Mouse (Mus musculus) fibroblast of lung, adult 2 months (primary cell): ENCODE measurements around the gene Tbcb.
A peak's percentile ranks its signal among the peaks of the same experiment; 100 is the strongest.
"Not testable (repeated sequence)": the region's sequence is repeated elsewhere in the genome, so short reads cannot be mapped to it uniquely, and the experiment has no call there.

ENCODE experiments used
- DNase-seq: peaks from one replicate; pipeline ENCODE4 v3.0.0-alpha.2; 2011; ENCODE audit warnings: low read depth

The Tbcb gene

GRCm38 (mm10) chr7:30222205-30222604 is 9.9 kb downstream of the Tbcb start:
- DNase-seq = no peak

- DNase-seq = no peak
These were observed 10.6 kb downstream of the Tbcb start for GRCm38 (mm10) chr7:30221433-30221832.

DNA sequence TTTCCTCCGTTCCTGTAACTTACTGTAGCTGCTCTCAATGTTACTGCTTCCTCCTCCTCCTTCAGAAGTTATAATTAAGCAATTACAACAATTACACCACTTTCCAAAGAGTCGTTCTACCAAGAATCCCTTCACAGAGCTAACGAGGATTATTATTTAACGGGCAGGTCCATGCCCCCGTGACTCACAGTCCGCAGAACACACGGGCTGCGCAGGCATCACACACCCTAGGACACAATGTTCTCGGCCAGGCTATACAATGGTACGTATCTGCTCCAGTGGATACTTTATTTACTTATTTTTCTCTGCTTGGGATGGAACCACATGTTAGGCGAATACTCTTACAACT is 12.1 kb downstream of the Tbcb start:
- no peak for DNase-seq

- DNase-seq = no peak
These were observed 12.6 kb downstream of the Tbcb start for GRCm38 (mm10) chr7:30219293-30220007.

DNA sequence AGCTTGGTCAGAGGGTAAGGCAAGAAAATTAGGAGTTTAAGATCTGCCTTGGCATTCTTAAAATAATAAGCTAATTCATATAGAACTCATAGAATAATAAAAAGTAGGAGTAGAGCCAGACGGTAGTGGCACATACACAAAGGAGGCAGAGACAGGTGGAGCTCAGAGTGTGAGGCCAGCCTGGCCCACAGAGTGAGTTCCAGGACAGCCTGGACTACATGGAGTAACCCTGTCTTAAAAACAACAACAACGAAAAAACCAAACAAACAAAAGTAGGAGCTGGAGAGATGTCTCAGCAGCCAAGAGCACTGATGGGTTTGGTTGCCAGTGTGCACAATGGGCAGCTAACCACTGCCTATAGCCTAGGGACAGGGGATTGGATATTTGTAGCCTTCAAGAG is 14.8 kb downstream of the Tbcb start:
- no peak for DNase-seq

GRCm38 (mm10) chr7:30216723-30217151 is 15.3 kb downstream of the Tbcb start:
- DNase-seq = no peak

DNA sequence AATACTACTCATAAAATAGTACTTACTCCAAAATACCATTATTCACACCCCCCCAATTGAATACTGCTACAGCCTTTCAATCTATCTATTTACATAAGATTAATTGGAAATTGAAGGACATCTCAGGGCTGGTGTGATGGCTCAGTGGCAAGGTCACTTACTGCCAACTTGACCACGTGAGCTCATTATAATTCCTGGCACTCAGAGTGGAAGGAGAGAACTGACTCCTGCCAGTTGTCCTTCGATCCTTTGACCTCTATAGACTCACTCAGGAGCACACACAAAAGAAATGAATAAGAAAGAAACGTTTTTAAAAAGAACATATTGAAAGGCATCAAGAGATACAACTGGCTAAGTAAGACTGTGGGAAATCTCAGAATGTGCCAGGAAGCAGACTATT is 16.2 kb downstream of the Tbcb start:
- no peak for DNase-seq

GRCm38 (mm10) chr7:30213881-30214280 is 18.2 kb downstream of the Tbcb start:
- no peak for DNase-seq

DNA sequence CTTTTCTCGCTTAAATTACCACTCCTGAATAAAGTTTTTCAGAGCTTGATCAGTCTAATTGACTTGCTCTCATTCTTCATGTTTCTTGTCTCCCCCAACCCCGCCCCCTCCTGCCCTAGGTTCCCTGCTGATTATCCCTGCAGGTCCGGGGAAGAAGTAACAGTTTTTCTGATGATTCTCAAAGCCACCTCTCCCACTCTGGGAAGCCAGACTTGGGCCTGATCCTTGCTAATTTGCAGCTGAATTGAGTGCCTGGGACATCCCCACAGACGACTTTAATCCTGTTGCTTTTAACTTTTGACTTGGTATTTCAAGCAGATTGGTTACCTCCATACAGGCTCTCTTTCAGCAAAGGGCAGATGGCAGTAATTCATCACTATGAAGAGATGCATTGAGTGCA is 21.0 kb downstream of the Tbcb start:
- DNase-seq = no peak

DNA sequence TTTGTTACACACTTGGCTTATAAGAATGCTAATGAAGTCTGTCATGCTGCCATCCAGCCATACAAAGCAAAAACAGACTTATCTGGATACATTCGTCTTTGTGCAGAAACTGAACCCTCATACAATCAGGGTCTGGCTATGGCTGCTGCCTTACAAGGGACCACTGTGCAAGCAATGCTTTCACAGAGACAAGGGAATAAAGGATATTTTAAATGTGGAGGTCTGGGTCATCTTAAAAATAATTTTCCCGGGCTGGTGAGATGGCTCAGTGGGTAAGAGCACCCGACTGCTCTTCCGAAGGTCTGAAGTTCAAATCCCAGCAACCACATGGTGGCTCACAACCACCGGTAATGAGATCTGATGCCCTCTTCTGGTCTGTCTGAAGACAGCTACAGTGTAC is 25.7 kb downstream of the Tbcb start:
- not testable (repeated sequence) for DNase-seq

GRCm38 (mm10) chr7:30205383-30205782 is 26.7 kb downstream of the Tbcb start:
- DNase-seq = no peak

DNA sequence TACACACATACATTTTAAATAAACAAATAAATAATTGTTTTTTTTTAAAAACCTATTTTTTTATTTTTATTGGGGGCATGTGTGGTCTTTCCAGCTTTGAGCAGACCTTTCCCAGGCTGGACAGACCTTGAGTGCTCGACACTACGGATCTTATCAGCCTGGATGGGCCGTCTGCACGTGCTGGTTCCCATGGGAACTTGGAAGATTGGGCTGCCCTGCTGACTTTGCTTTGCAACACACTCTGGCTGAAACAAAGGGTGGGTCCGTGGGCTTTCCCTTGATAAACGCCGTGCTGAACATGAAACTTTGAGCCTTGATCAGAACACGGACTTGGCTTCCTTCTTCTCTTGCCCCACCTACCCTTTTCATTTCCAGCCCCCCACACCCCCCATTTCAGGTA is 27.7 kb downstream of the Tbcb start:
- no peak for DNase-seq

DNA sequence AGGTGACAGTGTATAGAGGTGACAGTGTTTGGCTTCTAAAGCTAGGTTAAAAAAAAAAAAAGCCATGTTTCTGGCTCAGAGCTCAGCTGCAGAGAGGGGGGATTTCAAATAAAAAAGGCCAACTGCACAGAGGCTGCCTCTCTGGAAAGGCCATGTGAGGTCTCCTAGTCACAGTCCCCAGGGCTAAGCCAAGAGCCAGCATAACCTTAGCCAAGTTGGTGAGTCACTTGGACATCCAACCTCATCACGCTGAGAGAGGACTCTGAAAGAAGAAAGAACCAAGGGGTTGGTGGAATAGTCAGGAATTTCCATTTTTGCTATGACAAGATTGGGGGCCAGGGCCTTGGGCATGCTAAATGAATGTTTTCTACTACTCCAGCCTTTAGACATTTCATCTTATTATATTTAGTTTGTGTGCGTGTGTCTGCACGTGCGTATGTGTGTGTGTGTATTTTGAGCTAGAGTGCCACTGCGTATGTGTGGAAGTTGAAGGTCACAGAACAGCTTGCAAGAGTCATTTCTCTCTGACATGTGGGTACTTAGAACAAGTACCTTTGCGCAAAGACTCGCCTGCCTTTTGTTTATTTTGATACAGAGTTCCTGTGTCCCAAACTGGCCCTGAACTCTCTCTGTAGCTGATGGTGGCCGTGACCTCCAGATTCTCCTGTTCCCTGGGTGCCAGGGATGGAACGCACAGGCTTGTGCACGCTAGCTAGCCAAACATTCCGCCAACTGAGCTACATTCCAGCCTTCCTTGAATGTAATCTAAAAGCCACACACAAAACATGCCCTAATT is 29.0 kb downstream of the Tbcb start:
- DNase-seq = no peak

DNA sequence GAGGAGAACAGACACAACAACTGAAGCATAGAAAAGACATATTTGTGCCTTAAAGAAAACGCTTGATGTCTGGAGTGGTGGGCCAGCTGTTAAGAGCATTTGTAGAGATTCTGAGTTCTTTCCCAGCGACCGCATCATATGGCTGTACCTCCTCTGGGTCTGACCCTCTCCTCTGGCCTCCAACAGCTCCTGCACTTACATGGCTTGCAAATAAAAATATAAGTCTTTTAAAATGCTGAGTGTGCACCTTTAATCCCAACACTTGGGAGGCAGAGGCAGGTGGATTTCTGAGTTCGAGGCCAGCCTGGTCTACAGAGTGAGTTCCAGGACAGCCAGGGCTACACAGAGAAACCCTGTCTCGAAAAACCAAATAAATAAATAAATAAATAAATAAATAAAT is 31.4 kb downstream of the Tbcb start:
- DNase-seq = not testable (repeated sequence)

DNA sequence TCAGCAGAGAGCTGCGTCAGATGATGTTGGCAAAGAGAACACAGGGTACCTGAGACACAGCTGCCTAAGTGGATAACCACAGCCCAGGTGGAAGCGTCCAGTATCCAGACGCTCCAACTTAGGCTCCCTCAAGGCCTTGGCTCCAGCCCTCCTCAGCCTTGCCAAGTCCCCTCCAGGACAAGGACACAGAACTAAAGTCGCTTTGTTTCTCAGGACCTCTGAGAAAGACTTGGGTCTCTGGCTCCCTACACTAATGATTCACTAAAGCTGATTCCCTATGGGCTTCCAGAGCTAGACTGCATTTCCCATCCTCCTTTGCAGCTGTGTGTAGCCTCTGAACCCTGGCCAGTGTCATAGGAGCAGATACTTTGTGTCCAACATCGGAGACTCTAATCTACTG is 31.9 kb downstream of the Tbcb start:
- no peak for DNase-seq

GRCm38 (mm10) chr7:30199498-30200139 is 32.5 kb downstream of the Tbcb start:
- no peak for DNase-seq

DNA sequence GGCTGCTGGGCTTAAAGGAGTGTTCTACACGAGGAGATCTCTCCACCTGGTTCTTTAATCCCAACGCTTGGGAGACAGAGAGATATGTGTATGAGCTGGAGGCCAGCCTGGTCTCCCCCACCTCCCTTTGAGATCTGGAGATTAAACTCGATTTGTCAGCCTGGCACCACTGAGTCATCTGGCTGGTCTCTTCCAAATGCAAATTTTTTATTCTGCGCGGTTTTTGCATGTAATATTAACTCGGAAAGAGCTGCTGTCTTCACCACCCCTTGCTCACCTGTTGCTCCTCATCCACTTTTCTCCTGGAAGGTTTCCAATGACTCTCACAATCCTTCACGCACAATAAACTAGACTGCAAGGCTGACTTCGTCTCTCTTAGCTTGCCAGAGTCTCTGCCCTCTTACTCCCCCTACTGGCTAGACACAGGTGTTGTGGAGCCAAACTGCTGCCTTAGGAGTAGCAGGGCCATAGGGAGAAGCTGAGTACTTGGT is 33.5 kb downstream of the Tbcb start, which contains the start of gene Capns1:
Gene Capns1 (minus strand): TSS at position 331 of the 491 bp plus-strand sequence.
- DNase-seq = peak; percentile 62

DNA sequence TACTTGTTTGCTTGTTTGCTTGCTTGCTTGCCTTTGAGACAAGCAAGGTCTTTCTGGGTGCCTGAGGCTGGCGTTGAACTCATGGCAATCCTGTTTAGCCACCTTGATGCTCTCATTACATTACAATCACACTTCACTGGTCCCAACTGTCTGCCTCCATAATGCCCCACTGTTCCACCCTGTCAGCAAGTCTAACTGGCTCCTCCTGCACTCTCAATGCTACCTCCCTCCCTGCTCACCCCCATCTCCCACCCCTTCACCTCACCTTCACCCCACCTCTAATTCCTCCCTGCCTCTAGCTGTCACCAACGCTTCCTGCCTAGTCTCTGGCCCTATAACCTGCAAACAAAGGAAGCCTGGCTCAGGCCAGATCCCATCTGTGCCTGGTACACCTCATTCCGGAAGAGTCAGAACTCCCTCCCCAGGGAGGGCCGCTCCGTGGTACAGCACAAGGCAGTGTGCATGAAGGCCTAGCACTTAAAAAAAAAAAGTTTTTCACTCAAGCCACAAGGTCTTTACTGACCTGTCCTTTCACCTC is 34.4 kb downstream of the Tbcb start:
- DNase-seq = no peak

DNA sequence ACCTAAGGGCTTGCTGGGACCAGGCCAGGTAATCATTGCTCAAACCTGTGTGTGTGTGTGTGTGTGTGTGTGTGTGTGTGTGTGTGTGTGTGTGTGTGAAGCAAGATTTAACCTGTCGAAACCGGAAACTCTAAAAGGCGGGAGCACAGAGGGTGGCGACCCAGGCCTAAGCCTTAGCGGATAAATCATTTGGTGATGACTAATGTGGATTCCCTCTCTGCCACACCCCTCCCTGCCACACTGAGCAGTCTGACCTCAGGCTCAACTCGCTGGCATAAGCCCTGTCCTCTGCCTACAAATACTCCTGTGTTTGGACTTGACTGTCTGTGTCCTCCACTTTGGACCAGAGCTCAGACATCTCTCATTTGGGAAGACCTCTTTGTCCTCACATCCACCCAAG is 35.9 kb downstream of the Tbcb start:
- DNase-seq = no peak

DNA sequence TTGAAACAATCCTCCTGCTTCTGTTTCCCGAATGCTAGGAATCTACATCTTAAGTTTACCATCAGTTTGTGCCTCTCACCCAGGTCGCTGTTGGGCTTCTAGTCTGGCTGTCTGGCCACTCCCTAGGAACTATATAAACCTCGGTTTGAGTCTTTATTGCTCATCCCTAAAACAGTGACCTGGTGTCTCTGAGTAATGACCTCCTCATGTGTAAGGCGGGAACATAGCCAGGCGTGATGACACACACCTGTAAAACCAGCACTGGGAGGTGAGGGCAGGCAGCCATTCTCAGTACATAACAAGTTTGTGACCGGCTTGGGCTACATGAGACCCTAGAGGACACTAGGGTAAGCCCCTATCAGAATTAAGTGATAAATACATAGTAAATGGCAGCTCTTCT is 36.6 kb downstream of the Tbcb start:
- no peak for DNase-seq

DNA sequence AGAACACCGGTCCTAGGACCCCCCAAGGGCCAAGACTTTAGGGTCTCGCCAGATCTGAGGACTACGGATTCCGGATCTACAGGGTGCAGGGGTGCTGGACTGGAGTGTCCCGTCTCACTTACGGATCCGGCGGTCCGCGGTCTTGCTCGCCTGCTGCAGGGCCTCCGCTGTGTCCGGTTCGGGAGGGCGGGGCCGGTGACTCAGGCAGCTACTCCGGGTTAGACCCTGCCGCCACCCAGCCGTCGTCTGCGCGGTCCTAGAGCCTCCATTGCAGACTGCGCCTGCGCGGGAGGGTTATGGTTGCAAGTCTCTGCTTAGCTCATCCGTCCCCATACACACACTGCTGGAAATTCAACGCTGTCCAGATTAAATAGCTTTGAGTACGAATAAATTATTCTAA is 37.2 kb downstream of the Tbcb start:
- peak; percentile 89 for DNase-seq

GRCm38 (mm10) chr7:30194101-30194831 is 37.8 kb downstream of the Tbcb start:
- no peak for DNase-seq
